Mouse (Mus musculus): ENCODE results near the gene Stx8. TPM values are rescaled to one million over a fixed set of nuclear protein-coding genes. Genes with fewer than 3 reads are reported as not detected.

Stx8 gene
- polyA plus RNA-seq, 2 experiments from 2014 or later = 51.2 to 57.7 TPM

DNA sequence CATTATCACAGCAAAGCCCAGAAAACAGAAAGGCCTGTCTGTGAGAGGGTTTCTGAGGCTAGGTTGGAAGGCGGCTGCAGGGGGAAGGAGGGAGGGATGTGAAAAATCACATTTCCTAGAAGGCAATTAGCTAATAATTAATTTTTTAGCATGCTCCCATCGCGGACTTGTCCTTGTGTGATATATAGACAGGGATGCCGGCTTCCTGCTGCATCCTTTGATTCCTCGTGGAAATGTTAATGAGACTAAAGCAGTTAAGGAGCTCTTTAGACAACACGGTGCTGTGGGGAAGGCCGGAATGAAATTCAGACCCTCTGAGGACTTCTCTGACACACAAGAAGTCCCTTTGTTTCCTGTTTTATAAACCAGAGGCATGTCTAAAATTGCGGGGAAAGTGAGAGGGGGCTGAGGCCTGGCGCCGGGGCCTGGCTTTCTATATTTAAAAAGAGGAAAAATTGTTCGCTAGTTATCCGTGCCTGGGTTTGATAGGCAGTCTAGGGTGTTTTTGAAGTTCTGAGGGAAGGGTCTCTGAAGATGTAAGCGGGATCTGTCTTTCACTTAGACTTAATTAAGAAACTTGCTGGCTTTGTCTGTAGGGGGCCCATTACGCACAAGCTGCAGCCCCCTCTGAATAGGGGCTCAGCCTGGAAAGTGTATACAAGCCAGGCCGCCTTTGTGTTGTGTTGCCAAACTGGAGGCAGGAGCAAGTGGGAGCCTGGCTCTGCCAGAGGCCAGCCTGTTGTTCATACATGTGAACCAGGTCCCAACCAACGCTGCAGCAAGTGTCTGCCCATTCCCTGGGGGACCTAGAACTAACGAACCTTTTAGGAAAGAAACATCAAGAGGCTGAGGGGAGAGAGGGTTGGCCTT lies 179.8 kb downstream of the Stx8 start:
- ATAC-seq = no peak

DNA sequence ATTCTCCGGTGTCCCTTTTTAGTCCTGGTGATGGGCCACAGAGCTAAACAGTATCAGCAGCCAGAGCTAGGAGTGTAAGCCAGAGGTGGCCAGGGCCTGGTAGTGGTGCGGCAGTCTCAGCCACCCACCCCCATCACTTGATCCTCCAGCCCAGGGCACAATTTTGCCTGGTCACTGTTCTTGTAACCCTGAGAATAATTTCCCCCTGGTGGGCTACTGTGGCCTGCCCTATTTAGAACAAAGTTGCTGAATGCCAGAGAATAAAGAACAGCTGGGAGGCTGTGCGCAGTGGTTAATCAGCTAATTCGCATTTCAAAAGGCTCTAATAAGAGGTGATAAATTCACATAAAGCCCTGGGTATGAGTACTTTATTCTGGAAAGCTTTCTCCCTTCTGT lies 180.5 kb downstream of the Stx8 start:
- no peak for ATAC-seq

DNA sequence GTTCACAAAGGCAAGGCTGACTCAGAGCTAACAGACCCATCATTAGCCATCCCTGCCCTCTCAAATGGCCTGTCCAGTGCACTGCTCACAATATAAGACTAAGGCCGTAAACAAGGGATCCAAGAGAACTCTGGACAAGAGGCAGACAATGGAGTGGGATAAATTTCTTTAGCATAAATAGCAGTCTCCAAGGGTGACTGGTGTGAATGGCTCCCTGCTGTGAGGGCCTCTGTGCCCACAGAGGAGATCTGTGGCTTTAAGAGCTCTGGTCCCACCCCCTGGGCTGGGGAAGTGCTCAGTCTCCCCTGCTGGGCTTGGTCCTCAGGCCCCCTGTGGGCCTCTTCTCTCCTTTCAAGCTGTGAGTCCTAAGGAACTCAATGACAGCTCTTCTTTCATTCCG lies 184.9 kb downstream of the Stx8 start:
- no peak for ATAC-seq

DNA sequence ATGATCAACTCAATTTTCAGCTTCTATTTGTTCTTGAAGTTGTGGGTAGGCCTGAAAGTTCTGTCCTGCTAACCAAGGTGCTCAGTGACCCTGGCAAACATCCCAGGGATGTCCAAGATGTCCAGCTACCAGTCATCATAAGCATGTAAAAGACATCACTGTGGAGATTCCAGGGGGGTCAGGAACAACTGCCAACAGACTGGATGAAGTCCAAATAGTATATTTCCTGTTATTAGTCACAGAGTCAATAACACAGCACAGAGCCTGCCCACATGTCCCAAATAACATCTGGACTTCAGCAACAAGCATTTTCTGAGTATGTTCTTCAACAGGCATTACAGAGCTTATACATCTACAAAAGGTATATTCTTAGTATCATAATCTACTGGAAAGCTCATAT lies 189.8 kb downstream of the Stx8 start:
- no peak for ATAC-seq

DNA sequence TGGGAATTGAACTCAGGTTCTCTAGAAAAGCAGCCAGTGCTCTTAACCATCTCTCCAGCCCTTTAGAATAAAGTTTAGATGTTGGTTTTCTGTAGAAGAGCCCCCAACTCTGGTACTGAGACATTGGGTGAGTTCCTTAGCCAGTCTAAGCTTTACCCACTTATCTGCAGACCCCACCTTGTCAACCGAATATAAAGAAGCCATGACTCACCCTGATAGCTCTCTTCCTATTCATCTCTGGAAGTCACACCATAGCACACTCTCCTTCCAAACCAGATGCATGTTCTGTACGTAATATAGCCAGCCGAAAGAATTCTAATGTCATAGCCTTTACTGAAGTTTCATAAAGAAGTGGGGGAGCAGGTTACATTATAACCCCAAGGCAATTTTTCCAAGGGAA lies 192.2 kb downstream of the Stx8 start:
- no peak for ATAC-seq

DNA sequence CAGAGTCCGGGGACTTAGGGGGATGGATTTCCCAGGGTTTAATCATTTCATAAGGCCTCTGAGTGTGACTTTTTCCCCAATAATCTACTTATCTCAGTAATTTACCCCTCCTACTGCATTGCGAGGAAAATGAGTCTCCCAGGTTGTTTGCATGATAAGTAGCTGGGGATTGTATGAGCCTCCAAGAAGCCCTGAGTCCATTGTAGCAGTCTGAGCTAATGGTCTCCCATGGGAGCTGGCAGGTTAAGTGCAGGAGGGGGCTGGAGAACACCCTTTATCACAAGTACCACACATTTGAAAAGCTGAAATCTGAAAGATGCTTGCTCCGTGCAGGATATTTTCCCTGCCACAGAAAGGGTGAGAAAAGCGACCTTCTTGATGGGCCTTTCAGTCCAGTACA lies 193.9 kb downstream of the Stx8 start:
- no peak for ATAC-seq

DNA sequence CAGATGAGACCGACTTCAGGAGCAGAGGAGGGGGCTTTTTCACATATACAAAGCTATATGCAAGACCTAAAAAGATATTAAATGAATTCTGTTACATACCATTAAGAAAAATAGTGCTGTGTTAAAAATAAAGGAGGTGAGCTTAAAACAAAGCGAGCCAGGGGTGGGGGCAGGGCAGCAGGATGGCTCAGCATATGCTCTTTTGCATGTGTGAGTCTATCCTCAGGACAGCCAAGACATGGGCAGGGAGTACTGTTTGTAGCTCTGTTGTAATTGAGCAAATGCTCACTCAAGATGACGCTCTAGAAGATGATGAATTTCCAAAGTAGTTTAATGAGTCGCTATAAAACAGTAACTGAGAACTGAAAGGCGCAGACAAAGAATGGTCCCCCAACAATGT lies 198.4 kb downstream of the Stx8 start:
- no peak for ATAC-seq

DNA sequence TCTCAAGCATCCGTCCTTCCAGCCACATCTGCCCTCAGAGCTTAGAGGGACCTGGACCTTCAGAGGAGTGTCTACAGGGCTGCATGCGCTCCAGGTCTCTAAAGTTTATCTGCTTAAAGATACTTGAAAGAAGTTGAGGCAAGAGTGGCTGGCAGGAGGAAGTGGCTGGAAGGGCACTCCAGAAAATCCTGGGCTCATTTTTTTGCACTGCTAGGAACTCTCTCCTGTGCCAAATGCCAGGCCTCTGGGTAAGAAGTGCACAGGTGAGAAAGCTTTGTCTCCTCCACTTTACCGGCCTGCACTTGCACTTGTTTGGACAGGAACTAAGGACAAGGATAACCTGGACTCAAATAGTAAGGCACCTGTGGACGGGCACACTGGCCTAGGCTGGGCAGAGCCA lies 202.4 kb downstream of the Stx8 start:
- no peak for ATAC-seq

DNA sequence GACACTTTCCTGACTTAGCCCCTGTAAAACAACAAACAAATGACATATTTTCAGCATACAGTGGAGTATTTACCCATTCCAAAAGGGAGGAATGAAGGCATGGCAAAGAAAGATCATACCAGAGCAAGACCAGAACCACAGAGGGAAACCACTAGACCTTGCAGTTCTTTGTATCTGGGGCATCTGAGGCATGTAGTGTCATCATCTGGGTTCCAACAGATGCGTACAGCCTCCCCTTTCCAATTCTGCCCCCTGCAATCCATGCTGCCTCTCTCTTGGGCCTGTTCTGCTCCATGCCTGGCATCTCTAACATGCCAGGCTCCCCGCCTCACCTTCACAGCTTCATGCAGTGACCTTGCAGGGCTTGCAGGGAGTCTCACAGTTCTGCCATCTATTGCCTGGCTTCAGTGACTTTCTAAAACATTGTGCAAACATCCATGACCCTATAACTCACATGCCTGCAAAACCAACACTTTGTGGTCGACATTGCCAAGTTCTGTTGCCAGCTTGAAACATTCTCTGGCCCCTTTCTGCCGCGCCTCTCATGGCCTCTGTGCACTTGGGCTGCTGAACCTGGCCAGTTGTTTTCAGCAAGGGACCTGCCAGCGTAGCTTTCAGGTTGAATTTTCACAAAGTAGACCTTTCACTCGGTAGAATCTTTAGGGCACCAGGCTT lies 206.1 kb downstream of the Stx8 start:
- no peak for ATAC-seq

DNA sequence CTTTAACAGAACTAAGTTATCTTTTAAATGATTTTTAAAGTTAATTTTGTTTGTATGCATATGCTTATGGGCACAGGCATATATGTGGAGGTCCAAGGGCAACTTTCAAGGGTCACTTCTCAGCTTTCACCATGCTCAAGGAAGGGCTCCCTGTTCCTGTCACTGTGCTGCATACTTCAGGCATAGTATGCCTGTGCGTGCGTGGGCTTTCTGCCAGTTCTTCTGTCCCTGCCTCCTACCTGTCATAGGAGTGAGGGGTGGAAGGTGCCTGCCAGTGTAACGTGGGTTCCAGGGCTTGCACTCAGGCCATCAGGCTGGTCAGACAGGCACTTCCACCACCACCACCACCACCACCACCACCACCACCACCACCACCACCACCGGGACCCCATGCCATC lies 206.7 kb downstream of the Stx8 start:
- ATAC-seq = no peak

DNA sequence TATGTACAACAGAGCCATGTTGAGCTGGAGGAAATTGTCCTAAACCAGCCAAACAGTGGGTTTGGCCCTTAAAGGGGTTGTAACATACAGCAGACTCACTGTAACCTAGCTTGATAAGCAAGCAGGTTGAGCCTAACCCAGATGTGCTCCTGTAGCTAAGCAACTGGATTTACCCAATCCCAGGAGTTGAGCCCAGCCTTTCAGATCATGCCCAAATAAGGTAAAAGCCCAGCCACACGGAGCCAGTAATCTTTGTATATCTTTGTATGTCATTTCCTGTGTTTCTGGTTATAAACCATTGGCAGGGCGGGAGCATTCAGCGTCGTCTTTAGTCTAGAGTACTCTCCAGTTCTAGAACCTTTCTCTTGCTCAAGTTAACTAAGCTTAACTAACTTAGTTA lies 210.6 kb downstream of the Stx8 start:
- peak; percentile 60 for ATAC-seq

DNA sequence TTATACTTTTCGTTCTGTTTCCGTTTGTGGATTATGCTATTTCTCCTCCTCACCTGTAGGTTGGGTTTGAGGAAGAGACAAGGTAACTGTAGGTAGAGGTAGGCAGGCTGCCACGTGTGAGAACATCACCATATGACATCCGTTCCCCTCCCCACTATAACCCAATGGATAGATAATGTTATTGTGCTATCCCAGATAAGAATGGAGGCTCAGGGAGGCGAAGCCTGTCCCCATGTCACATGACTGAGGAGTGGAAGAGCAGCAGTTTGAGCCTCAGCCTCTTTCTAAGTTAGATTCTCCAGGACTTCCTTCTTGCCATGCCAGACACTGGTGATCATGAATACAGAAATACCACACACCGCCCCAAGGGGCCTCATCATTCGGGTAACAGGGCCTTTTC lies 211.4 kb downstream of the Stx8 start:
- no peak for ATAC-seq

DNA sequence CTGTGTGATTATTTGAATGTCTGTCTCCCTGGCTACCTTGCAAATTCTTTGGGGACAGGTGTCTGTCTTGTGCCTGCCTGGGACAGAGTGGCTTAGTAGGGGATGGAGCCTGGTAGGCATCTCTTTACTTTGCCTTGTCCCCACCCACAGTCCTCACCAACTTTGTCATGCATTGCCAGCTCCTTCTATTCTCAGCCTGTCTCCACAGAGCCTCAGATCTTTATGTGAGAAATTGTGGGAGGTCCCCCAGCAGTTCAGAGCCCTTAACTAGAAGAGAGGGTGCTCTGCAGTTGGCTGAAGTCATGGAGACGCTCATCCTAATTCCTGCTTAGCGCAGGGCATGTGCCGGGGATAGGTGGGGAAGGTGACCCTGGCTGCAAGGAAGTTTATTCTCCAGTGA lies 219.7 kb downstream of the Stx8 start:
- no peak for ATAC-seq

DNA sequence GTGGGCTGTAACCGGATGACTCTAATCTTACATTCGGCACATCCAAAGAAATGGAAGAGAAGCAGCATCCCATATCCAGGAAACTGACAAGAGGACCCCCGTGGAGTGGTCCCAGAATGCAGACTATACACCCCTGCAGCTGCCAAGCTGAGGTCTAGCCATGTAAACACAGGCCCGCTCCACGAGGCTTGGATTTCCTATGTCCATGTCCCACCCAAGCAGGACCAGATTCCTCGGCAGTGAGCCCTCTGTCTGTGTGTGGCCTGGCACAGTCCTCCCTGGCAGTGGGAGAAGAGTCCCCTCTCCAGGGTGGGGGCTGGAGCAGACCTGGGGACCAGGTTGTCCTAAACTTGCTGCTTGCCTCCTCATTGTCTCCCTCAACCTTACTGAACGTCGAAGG lies 221.2 kb downstream of the Stx8 start:
- ATAC-seq = no peak

DNA sequence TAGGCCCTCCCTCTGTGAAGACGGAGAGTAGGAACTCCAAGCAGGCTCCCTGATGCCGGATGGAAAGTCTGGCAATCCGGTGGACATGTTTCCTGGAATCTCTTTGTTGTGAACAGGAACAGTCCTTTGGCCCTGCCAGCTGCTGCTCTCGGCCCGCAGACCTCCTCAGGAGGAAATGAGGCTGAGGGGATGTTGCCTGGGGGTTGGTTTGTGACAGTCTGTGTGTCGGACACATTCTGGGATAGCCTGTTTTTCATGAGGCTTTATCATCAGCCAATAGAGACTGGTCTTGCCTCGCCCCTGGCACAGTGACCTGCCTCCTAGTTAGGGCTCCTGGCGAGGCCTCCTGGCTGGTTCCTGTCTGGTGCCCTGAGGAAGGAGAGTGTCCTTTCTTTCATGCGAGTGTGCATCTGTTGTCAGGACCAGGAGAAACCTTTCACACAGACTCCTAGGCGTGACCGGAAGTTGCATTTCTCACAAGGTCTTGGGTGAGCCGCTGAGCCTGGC lies 222.8 kb downstream of the Stx8 start:
- ATAC-seq = no peak

DNA sequence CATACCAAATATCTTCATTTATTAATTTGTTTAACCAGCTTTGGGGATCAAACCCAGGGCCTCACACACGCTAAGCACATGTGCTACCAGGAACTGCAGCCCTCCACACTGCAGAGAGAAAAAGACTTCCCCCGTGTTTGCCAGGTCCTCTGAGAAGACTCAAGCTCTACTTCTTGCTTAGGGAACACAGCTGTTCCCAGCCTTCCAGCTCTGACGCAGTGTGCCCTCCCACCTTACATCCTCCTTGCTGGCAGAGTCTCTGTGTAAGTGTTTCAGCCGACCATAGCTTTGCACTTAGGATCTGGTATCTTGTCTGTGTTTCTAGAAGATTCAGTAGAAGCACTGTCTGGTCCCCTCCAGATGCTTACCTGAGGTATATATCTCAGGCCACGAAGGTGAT lies 224.9 kb downstream of the Stx8 start:
- no peak for ATAC-seq

DNA sequence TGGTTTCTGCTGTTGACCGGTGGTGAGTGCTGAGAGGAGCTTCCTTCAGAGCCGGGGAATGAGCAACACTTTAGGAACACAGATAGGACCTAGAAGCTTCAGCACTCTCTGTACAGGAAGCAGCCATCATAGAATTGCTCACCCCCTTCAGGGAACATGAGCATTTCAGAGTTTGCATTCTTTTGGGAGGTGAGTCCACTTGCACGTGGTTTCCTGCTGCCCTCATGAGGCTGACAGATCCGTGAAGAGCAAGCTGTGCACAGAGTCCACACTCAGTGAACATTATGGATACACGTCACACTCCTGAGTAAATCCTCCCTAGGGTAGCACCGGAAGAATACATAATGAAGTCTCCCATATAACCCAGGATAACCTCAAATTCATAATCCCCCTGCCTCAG lies 229.2 kb downstream of the Stx8 start:
- ATAC-seq = no peak

DNA sequence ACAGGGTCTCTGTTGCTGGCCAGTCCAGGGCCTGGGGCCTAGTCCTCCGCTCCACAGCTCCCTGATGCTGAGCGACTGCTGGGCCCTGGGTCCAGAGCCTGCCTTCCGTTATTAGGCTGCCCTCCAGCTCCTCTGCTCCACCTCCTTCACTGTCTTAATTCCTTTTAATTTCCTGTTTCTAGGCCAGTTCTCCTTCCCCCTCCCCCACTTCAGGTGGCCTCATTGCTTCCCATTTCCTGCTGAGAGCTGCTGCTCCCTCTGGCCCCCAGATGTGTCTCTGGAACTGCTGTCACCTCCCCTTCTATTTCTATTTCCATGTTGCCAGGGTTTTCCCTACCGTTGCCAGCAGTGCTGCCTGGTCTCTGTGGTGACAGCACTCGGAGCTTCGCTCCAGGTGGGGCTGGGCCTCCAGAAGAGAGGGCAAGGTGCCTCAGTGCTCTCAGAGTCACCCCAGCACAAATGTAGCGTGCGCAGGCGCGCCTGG lies 229.7 kb downstream of the Stx8 start:
- no peak for ATAC-seq

DNA sequence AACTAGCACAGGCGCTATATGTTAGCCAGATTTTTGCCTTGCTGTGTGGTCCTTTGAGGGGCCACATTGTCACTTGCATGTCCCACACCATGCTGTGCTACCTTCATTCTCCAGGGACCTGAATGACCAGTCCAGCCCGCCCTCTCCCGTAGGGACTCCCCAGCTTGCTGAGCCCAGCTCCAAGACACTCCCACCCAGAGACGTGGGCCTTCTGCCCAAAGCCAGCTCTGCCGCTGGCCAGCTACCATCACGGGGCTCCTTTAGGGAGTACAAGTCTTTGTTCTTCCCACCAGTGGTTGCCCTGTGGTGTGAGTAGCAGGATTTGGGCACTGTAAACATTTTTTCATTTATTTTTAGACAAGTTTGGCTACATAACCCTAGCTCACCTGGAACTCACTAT lies 230.6 kb downstream of the Stx8 start:
- no peak for ATAC-seq

DNA sequence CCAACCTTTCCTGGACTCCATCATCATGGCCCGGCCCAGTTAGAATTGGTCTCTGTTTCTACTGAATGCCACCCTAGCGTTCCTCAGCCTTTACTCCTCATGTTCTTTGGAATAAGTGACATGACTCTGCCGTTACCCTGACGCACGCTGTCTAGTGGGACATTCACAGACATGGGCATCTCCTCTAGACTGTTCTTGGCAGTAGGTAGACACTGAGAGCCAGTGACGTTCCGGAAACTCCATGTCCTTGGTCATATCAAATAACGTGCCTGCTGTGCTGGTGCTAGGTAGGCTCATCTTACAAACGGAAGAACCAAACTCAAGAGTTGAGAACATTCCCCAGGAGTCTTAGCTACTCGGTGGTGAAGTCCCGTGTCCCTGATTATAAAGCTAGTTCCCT lies 231.5 kb downstream of the Stx8 start:
- no peak for ATAC-seq

DNA sequence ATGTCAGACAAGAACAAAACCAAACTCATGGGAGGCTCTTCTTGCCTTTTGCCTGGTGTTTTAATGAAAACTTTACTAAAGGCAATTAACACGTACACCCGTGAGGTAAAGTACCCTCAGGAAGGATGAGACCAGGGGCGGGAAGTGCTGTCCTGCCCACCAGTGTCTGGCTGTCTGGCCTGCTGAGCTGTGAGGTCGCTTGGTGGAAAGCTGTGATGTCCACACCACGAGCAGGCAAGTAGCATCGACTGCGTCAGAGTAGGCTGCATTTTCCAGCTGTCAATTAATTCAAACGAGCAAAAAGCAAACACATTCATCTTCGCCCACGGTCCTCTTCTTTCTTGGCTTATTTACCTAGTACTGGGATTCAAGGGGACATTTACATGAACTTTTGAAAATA lies 232.7 kb downstream of the Stx8 start:
- ATAC-seq = peak; percentile 32

DNA sequence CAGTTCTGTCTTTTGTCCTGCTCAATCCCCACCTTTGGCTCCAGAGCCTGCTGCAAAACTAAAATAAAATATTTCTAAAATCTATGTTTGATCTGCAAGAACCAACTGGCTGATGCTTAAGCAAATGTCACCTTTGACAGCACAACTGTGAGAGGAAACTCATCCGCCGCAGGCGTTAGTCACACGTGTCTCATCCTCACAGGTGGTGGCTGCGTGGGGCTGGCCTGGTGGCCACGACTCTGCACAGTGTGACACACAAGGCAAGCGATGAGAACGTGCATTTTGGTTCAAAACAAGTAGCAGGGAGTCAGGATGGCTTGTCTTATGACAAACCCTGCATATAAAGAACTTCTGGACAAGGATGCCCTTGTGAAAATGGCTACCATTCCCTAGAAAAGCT lies 233.1 kb downstream of the Stx8 start:
- ATAC-seq = peak; percentile 83

DNA sequence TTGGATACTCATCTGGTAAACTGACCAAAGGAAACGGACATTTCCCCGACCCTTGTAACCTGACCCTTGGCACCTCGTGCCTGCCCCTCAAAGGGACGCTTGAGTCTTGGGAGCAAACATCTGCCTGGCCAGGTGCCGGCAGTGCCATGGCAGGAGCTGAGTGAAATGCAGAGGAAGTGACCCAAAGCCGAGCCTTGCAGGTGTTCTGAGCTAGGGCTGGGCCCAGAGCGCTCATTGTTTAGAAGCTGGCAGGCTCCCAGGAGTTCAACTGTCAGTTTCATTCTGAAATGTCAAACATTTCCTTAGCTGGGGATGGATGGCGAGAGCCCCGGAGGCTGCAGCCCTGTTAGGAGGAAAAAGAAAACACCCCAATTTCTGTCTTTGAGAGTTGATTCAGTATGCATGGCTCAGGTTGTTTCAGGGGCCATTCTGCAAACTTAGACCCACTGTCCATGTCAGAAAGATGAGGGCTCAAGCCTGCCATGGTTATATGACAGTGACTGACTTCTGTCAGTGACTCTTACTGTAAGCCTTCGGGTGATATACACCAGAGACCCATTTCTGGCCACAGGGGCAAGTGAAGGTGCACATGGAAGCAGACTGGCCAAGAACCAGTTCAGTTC lies 233.9 kb downstream of the Stx8 start:
- peak; percentile 50 for ATAC-seq

DNA sequence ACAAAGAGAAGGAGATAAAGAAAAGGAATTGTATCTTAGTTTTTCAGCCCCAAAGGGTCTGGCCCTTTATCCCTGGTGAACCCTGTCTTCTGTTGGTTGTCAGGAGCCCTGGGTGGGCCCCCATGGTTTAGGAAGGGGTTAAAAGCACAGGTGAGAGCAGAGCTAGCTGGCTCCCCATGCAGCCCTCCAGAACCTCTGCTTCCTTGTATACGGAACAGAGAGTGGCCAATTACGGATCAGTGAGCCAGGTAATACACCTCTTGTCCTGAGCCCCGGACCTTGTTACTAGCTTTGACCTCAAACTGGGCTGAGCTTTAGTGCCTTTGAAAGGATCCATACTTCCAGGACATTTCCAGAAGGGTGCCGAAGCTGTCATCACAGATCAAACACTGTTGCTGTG lies 234.5 kb downstream of the Stx8 start:
- ATAC-seq = no peak
